Mouse (Mus musculus): ENCODE data around the gene Syt8. TPM values are rescaled to one million over a fixed set of nuclear protein-coding genes. Genes with fewer than 3 reads are reported as not detected.

The Syt8 gene
- total RNA-seq, 1 experiment from 2014 or later = not detected

DNA sequence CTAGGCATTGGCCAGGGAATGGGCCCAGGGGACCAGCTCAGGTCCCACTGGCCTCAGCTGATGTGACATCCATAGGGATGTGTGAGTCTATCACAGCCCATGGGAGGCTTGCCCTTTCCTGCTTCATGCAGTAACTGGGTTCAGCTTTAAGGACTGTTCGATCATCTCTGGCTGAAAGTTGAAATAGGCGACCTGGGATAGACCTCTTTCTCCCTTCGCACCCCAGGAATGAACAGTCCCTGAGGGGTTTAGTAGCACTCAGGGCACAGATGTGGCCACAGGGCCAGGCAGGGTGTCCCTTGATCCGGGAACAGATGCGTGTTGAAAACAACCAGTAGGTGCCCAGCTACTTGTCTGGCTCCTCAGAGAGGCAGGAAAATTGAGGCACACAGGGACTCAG lies 41.6 kb downstream of the Syt8 start:
- DNase-seq = no peak

GRCm38 (mm10) chr7:142476795-142477452 lies 42.3 kb downstream of the Syt8 start:
- DNase-seq = no peak

DNA sequence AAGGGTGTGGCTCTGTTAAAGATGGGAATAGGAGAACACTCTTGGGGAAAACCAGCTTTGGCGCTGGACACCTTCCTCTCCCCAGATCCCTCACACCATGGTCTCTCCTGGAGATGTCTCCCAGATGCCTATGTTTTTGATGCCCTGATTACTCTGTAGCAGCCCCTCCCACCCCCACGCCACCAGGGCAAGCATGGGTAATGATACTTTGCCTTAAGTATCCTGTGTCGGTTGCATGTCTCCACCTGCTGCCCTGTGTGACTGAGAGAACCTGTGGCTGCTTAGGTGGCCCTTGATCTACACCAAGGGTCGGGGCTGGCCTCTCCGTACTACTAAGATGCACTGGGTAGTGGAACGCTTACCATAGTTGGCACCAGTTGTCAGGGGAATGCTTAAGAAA lies 43.4 kb downstream of the Syt8 start:
- no peak for DNase-seq

DNA sequence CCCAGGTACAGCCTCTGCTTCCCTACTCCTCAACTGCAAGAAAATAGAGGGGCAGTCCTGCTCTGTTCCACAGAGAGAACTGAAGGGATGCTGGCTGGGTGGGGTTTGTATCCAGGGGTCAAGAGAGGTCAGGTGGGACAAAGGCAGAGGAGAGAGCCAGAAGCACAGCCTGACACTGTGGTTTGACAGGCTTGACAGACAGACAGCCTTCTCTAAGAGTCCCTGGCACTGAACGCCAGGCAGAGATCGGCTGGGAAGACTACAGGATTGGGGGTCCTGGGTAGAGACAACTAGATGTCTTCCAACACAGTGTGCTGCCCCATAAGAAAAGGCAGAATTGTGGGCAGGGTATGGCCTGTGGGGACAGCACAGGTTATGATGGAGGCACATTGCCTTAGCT lies 43.9 kb downstream of the Syt8 start:
- DNase-seq = no peak

GRCm38 (mm10) chr7:142479307-142479706 lies 44.7 kb downstream of the Syt8 start:
- no peak for DNase-seq

- no peak for DNase-seq
These were observed 45.2 kb downstream of the Syt8 start for GRCm38 (mm10) chr7:142479886-142480285.

- DNase-seq = no peak
These were observed 46.0 kb downstream of the Syt8 start for GRCm38 (mm10) chr7:142480661-142481060.

DNA sequence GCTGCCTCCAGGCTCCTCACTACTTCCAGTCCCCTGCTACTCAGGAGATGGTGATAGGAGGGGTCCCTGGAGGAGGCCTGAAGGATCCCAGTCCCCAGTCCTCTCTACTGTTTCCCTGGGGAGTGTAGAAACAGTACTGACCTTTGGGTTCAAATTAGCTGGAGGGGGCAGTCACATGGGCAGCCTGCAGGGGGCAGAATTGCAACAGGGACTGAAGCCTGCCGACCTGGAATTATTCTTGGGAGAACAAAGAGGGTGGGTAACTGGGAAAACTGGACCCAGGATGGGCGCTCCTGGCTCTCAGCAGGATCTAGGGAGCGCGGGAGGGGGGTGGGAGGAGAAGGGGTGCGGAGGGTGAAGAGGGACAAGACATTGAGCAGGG lies 46.5 kb downstream of the Syt8 start:
- peak; percentile 72 for DNase-seq

- DNase-seq = no peak
These were observed 47.1 kb downstream of the Syt8 start for GRCm38 (mm10) chr7:142481568-142482255.

DNA sequence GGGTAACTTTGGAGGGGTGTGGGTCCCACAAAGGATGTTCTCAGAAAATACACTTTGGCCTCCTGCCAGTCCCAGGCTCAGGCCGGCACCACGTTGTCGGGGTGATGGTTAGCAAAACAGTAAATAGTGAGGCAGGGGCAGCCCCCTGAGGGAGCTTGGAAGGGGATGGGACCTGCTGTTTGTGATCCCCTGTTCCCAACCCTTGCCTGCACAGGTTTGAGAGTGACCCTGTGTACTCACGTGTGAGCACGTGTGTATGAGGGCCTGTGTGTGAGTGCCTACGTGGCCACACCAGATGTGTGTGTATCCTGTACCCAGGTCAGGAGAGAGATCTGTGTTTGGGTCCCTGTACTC lies 47.6 kb downstream of the Syt8 start:
- no peak for DNase-seq

GRCm38 (mm10) chr7:142483136-142483535 lies 48.5 kb downstream of the Syt8 start:
- no peak for DNase-seq

DNA sequence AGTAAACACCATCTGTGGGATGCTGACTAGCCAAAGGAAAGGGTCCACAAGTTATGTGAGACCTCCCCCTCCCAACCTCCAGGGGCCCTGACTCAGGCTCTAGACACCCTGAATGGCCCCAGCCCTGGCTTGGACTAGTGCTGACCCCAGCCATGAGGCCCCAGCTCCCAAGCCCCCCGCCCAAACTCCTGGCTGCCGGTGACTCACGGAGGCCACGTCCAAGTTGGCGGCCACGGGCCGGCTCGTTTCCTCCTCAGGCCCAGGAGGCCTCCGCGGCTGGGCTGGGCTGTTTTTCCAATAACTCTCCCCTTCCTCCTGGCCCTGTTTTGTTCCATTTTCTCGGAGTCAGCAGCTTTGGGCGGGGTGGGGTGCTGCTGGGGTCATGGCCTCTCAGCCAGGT lies 50.1 kb downstream of the Syt8 start:
- no peak for DNase-seq

DNA sequence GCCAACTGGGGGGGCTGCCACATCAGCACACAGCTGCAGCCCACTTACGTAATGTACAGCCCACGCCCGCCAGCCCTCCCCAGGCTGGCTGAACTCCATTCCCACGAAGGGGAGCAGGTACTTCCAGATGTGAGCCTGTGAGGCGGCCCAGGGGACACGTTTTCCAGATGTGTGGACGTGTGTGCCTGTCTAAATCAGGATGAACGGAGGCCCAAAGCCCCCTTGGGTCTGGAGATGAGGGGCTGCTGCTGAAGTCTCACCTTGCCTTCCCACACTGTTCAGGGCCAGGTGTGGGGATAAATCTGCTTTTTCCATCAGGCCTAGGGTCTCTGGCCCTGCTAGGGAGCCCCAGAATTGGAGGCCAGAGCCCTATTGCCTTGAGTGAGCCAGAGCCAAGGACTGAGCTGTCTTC lies 52.1 kb downstream of the Syt8 start:
- DNase-seq = no peak

DNA sequence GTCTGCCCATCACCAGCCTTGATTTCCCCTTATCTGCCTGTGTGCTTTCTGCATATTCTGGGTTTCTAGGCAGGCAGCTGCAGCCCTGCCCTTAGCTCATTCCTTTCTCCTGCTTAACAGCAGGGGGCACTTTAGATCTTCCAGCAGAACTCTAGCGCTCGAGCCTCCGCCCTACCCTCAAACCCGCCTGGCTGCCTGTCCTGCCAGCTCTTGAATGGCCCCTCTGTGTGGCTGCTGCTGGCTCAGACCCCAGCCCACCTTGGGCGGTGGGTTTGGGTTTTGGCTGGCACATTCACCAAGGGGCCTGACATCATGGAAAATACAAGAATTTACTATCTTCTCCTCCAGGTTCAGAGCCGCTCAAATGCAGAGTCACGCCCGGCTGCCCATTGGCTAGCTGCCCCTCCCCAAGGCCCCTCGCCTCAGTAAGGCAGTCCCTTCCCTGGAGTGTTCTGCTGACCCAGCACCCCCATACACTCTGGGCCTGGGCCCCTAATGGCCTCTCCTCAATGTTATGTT lies 52.8 kb downstream of the Syt8 start:
- DNase-seq = peak; percentile 64

- no peak for DNase-seq
These were observed 53.4 kb downstream of the Syt8 start for GRCm38 (mm10) chr7:142488053-142488452.

Other genes with a start within 250 kb of the Syt8 start
- gene Gm10153, start 244.5 kb upstream of the Syt8 start, total RNA-seq (2021) = not detected in 2 replicates
- gene Krtap5-3, start 233.5 kb upstream of the Syt8 start, total RNA-seq (2021) = not detected in 2 replicates
- not detected in 2 replicates for gene Gm7579, start 223.0 kb upstream of the Syt8 start, total RNA-seq (2021)
- not detected in 2 replicates for gene Krtap5-5, start 204.9 kb upstream of the Syt8 start, total RNA-seq (2021)
- not detected in 2 replicates for gene Gm40460, start 193.8 kb upstream of the Syt8 start, total RNA-seq (2021)
- not detected in 2 replicates for gene Gm2431, start 176.5 kb upstream of the Syt8 start, total RNA-seq (2021)
- not detected in 2 replicates for gene Gm4559, start 160.5 kb upstream of the Syt8 start, total RNA-seq (2021)
- not detected in 2 replicates for gene Krtap5-1, start 137.7 kb upstream of the Syt8 start, total RNA-seq (2021)
- gene Krtap5-4, start 131.3 kb upstream of the Syt8 start, total RNA-seq (2021) = not detected in 2 replicates
- 3.8 and 5.1 TPM in 2 replicates for gene Ifitm10, start 61.1 kb upstream of the Syt8 start, total RNA-seq (2021)
- 1.4 TPM in 1 of 2 replicates, not detected in the other for gene Gm49369, start 52.2 kb upstream of the Syt8 start, total RNA-seq (2021)
- gene Ctsd, start 46.8 kb upstream of the Syt8 start, total RNA-seq (2021) = 678 and 680 TPM in 2 replicates
- gene Tnni2, start 7.0 kb downstream of the Syt8 start, total RNA-seq (2021) = 0.56 and 0.67 TPM in 2 replicates
- 20.4 and 52.3 TPM in 2 replicates for gene Lsp1, start 26.0 kb downstream of the Syt8 start, total RNA-seq (2021)
- gene Tnnt3, start 64.0 kb downstream of the Syt8 start, total RNA-seq (2021) = 1.1 and 1.8 TPM in 2 replicates
- 13.3 and 17.9 TPM in 2 replicates for gene Mrpl23, start 97.8 kb downstream of the Syt8 start, total RNA-seq (2021)
- 119 and 187 TPM in 2 replicates for gene Igf2, start 232.0 kb downstream of the Syt8 start, total RNA-seq (2021)
- not detected in 2 replicates for gene Gm49394, start 235.1 kb downstream of the Syt8 start, total RNA-seq (2021)

Measured in adrenal gland, postnatal 14 days (tissue).